Mouse (Mus musculus) CD8-positive naive resting alpha-beta T cell, adult 2 months (primary cell): ENCODE data around the gene Slk.
"Not testable (repeated sequence)": the region's sequence is repeated elsewhere in the genome, so short reads cannot be mapped to it uniquely, and the experiment has no call there.

ENCODE experiments used
- DNase-seq, 2 experiments: peaks; one replicate each; pipeline ENCODE4 v3.0.0; 2022; ENCODE audit warnings: low read depth in 2 of 2, low spot score in 2 of 2

Gene Slk

GRCm38 (mm10) chr19:47570042-47570441, 9.4 kb upstream of the Slk start:
- no peak for DNase-seq

GRCm38 (mm10) chr19:47571981-47572380, 7.5 kb upstream of the Slk start:
- DNase-seq = not testable (repeated sequence)

DNA sequence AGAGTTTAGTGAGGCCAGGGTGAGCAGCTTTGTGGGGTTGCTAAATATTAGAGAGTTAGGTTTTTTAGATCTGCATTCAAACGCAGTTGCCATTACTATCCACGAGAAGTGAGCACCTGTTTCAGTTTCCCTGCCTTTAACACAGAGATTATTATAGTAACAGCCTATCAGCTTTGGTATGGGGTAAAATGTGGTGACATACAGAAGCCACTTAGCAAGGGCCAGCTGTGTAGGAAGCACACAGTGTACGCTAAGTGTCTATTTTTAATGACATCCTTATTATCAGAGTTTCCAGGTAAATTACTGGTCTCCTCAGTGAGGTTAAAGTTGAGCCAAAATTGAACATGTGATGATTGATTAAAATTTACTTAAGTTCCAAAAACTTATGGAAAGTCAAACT, 5.8 kb upstream of the Slk start:
- DNase-seq = no peak

DNA sequence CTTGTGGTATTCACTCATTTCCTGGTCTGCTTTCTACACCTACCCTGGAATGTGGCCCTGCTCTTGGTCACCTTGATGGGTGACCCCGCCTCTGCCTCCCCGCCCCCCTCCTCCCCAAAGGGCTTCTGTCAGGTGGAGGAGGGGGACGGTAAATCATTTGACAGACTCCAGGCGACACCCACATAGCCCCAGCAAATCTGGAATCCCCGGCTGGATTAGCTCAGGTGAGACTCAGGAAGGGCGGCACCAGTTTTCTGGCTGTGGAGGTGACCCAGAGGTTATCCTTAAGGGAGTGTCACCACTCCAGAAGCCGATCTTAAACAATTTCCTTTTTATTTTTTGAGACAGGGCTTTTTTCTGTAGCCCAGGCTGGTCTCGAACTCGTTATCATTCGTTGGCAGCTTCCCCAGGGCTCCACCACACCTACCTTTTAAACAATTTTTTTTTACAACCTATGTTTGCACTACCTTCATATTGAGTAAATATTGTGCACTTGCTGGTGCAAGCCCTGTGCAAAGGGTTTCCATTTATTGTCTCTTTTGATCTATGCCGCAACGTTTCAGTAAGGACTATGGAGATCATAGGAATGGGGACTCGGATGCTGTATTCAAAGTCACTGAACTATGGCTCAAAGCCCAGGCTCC, 775 bp upstream of the Slk start:
- DNase-seq = no peak

GRCm38 (mm10) chr19:47579788-47580631, 532 bp downstream of the Slk start:
- DNase-seq = peak; percentile 7 to 17

DNA sequence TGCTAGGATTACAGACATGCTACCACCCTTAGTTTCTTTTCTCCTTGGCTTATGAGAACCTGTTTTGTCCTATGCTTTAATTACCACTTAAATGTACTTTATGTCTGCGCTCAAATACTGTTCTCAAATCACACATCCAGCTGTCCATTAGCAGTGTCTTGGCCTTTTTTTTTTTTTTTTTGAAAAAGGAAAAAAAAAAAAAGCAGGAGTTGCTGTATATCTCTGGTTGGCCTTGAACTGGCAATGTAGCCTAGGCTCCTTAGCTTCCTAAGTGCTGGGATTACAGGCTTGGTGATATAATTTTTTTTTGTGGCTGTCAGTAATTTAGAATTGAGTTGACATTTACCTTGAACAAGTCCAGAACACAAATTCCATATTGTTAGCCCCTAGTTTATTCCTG, 6.3 kb downstream of the Slk start:
- no peak for DNase-seq

DNA sequence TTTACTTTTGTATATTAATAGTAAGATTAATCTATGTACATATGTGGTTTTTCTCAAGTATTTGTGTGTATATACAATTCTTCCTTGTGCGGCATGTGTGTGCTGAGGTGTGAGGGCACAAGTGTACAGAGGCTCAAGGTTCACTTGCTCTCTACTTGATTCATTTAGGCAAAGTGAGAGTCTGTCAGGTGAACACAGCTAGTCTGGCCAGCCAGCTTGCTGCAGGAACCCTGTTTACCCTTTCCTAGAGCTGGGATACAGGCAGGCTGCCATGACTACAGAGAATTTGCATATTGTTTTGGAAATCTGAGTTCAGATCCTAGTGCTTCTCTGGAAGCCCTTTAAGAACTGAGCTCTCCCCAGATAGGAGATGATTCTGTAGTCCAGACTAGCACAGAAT, 7.5 kb downstream of the Slk start:
- no peak for DNase-seq

DNA sequence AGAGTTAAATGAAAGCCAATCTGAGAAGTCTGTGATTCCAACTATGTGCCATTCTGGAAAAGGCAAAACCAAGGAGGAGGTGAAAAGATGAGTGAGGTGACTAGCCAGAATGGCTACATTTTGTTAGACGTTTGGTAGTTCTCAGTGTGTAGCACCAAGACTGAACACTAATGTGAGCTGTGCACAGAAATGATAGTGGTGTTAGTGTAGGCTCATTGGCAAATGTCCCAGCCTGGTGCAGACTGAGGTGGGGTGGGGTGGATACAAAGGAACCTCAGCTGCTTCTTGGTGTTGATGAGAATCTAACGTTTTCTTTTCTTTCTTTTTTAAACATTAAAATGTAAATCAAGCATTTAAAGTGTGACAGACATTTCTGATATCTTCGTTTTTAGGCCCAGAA, 29.0 kb downstream of the Slk start:
- DNase-seq = no peak

- no peak for DNase-seq
Observed at GRCm38 (mm10) chr19:47613442-47613841, 34.0 kb downstream of the Slk start.

- no peak for DNase-seq
Observed at GRCm38 (mm10) chr19:47621478-47621877, 42.0 kb downstream of the Slk start.

- DNase-seq = no peak
Observed at GRCm38 (mm10) chr19:47624940-47625711, 45.6 kb downstream of the Slk start.

GRCm38 (mm10) chr19:47627450-47627849, 48.0 kb downstream of the Slk start:
- DNase-seq = no peak

DNA sequence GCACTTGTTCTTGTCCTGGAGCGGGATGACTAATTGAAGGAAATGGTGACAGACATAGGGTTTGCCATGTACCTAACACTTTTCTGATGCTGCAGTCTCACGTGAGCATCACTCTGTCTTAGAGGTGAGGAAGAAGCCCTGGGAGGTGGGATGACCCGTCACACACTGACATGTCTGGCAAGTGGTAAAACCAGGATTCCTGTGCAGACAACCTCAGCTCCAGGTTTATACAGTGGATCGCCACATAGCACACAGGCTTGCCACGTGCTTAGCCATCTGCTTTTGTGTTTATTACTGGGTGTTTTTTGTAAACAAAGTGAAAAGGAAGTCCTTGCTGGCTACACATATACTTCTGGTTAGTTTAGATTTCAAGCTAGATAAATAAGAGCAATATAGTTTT, 49.6 kb downstream of the Slk start:
- DNase-seq = no peak

- no peak for DNase-seq
Observed at GRCm38 (mm10) chr19:47630381-47630780, 50.9 kb downstream of the Slk start.

GRCm38 (mm10) chr19:47631799-47632198, 52.3 kb downstream of the Slk start:
- DNase-seq = no peak

GRCm38 (mm10) chr19:47635380-47635779, 55.9 kb downstream of the Slk start:
- no peak for DNase-seq

DNA sequence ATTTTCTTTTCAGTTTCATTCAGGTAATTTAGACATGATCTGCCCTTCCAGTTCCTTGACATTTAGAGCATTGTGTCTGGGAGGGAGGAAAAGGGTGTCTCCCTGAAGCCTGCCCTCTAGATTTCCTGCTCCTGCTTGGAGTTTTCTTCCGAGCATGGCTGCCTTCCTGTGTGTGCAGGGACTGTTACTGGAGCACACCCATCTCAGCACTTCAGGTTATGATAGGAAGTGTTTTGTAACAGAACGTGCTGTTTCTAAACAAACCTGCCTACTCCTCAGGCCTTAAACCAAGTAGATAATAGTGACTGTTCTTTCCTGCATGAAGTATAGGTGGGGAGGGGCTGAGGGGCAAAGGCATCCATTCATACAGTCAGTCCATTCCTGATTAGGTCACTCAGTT, 64.4 kb downstream of the Slk start:
- DNase-seq = no peak

GRCm38 (mm10) chr19:47645583-47645982, 66.1 kb downstream of the Slk start:
- no peak for DNase-seq

DNA sequence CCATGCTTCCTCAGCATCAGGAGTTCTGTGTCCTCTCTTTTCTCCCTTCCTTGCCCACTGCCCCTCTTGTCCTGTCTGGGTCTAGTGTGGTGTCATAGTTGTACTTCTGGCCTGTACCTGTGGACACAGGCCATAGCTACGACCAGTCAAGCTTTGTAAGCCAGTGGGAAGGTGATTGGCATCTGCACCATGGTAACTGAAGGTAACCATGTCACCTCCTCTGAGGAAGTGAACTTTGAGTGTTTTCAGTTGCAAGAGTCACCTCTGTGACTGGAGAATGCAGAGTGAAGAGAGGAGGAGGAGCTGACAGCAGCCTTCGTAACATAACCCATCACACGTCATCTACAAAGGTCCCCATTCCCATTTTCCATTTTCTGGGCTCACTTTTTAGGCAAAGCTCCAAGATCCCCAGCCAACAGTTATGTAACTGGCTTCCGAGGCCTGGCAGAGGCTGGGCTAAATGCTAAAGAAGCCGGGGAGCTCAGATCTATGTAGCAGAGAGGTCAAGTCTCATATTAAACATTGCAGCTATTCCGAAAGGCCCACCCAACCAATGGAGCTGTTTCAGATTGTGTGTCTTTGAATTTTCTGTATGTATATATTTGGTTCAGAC, 67.1 kb downstream of the Slk start:
- DNase-seq = no peak

DNA sequence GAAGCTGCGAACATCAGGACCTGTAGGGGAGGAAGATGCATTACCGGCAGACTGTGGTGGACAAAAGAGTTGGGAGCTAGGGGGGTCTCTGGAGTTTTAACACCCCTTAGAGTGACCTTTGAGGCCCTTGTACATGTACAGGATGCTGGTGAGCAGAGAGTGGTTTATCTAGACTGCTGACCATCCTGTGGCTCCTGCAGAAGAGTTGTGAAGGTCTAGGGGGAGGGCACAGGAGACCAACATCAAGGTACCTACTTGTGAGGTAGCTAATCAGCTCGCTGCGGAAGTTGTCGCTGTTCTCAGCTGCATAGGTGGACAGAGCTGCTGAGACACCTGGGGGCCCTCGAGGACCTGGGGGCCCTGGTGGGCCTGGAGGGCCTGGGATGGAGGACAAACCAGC, 69.6 kb downstream of the Slk start:
- DNase-seq = no peak

DNA sequence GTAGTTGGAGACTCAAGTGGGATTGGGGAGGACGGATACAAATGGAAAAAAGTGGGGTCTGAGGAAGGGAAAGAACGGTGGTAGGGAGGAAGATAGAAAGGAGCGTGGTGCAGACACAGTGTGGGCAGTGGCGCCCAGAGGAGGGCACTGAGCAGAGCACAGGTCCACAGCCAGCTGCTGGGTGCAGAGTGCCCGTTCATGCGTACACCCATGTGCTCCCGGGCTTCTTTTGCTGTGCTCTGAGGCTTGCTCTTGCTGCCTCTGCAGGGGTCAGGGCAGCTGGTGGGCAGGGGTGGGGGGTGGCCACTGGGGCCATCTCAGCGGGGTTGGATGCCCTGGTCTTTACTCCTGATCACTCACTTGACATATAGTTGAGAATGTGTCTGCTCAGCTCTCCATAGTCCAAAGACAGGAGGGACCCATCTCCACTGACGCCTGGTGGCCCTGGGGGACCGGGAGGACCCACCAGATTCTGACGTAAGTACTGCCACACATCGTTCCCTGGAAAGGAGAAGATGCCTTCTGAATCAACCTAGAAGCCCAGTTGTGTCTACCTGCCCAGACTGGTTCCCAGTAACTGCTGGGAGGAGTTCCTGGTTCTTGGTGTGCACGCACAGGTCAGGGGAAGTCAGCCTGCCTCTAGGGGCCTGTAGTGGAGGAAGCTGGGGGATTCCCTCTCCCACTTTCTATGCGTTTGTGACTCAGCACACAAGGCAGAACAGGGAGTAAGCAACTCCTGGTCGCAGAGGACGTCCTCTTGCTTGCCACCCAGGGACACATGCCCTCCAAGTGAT, 71.1 kb downstream of the Slk start:
- DNase-seq = no peak
